Mouse (Mus musculus): ENCODE measurements around the gene Ppp1r37.

DNA sequence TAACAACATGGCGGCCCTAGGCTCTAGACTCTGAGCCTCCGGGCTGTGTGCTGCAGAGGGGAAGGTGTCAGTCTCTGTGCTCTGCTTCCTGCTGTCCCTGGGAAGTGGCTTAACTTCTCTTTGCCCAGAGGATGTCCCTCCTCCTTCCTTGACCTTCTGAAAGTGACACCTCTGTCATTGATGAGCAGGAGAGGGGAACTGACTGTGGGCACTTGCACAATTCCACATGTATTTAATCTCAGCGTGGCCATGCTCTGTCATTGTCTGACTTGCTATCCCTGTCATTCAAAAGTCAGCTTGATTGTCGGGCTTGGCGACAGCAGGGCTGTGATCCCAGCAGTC, 66.7 kb downstream of the Ppp1r37 start:
- TF ChIP-seq CTCF (IDR thresholded peaks at IDR 0.05; ENCODE audit: low read depth) = no peak
- TF ChIP-seq EP300 (IDR thresholded peaks at IDR 0.05; ENCODE audit: low read depth) = no peak
